Comparison of ENCODE assay signal across 8 mouse cellular contexts in genomic region chr2:124719820-124720478, GRCm38 (mm10).
A peak's percentile ranks its signal among the peaks of the same experiment; 100 is the strongest.
DNase-seq lines count a peak whose midpoint lies in the region; ATAC-seq and TF ChIP-seq lines count a peak whose summit lies in the region.

No protein-coding gene starts in this region.

- H3K36me3 ChIP-seq in testis, adult 2 months (ENCODE audit: control insufficient read depth, insufficient read depth, low read length), result no peaks in the 10 kb centered on the region
- H3K36me3 ChIP-seq in lung, postnatal 0 days (ENCODE audit: insufficient read depth, low read length), result no peaks in the 10 kb centered on the region
- no peaks in the 10 kb centered on the region for H3K36me3 ChIP-seq in midbrain, embryonic 11.5 days (ENCODE audit: control insufficient read depth, insufficient read depth, low read length)

- no peak for TF ChIP-seq POLR2A in testis, adult 2 months (IDR thresholded peaks at IDR 0.05; ENCODE audit: control insufficient read depth, low read depth, low read length)

- H3K4me3 ChIP-seq in testis, adult 2 months (ENCODE audit: control insufficient read depth, low read depth, low read length), result peak overlapping the region; percentile 4; the same call in 1 of the 2 replicates
- no peak overlapping the region for H3K4me3 ChIP-seq in lung, postnatal 0 days (ENCODE audit: low read depth, low read length)
- H3K4me3 ChIP-seq in midbrain, embryonic 11.5 days (ENCODE audit: low read depth, low read length), result no peak overlapping the region

- no peaks in the 10 kb centered on the region for H3K27me3 ChIP-seq in testis, adult 2 months (ENCODE audit: control insufficient read depth, insufficient read depth, low read length)
- H3K27me3 ChIP-seq in lung, postnatal 0 days (replicated peaks; ENCODE audit: insufficient read depth, low read length), result no peaks in the 10 kb centered on the region
- H3K27me3 ChIP-seq in midbrain, embryonic 11.5 days (ENCODE audit: control insufficient read depth, insufficient read depth, low read length), result no peaks in the 10 kb centered on the region

- H3K27ac ChIP-seq in testis, adult 2 months (ENCODE audit: control insufficient read depth, insufficient read depth, low read depth, low read length), result no peak overlapping the region
- H3K27ac ChIP-seq in lung, postnatal 0 days (ENCODE audit: low read length), result peak overlapping the region; percentile 66
- H3K27ac ChIP-seq in midbrain, embryonic 11.5 days (ENCODE audit: low read depth, low read length), result no peak overlapping the region

- WGBS in lung, postnatal 0 days, result 27% methylated on average over 14 of the region's 14 CpGs
- 88% methylated on average over 14 of the region's 14 CpGs for WGBS in midbrain, embryonic 11.5 days

- no peaks in the 10 kb centered on the region; the same call in 1 of the 2 replicates for H3K4me1 ChIP-seq in testis, adult 2 months (ENCODE audit: control insufficient read depth, insufficient read depth, low read length)
- H3K4me1 ChIP-seq in lung, postnatal 0 days (ENCODE audit: insufficient read depth, low read depth, low read length), result peaks cover 14% of the 10 kb centered on the region; the same call in 1 of the 2 replicates
- H3K4me1 ChIP-seq in midbrain, embryonic 11.5 days (ENCODE audit: control insufficient read depth, insufficient read depth, low read length), result no peaks in the 10 kb centered on the region

- H3K9ac ChIP-seq in lung, postnatal 0 days (replicated peaks; ENCODE audit: low read depth), result no peak overlapping the region
- no peak overlapping the region for H3K9ac ChIP-seq in midbrain, embryonic 11.5 days (ENCODE audit: low read length)

- intact Hi-C loops in left cerebral cortex, postnatal 4 days (cut with DNase I), result no loop called here

- TF ChIP-seq EP300 in lung, postnatal 0 days (IDR thresholded peaks at IDR 0.05), result peak; percentile 88

- peak; percentile 75 for ATAC-seq in lung, postnatal 0 days
- no peak for ATAC-seq in midbrain, embryonic 11.5 days (ENCODE audit: low FRiP score)

- DNase-seq in adrenal gland, adult 2 months, result peak; percentile 8
- DNase-seq in adrenal gland, adult 18-20 months (ENCODE audit: low spot score in 2 of 2), result no peak
- DNase-seq in testis, postnatal 10 days (ENCODE audit: low spot score), result no peak
- DNase-seq in lung, postnatal 0 days (ENCODE audit: low spot score), result peak; percentile 72
- peak; percentile 30 for DNase-seq in yolk sac, embryonic 10.5 days (ENCODE audit: low spot score)
- DNase-seq in left cerebral cortex, postnatal 4 days, result no peak
- DNase-seq in midbrain, embryonic 11.5 days (ENCODE audit: low spot score, missing footprints), result no peak

- H3K9me3 ChIP-seq in lung, postnatal 0 days (ENCODE audit: low read length), result no peaks in the 10 kb centered on the region
- H3K9me3 ChIP-seq in midbrain, embryonic 11.5 days (ENCODE audit: control insufficient read depth, low read length), result no peaks in the 10 kb centered on the region

- TF ChIP-seq CTCF in testis, adult 2 months (IDR thresholded peaks at IDR 0.05; ENCODE audit: control insufficient read depth, insufficient read depth, insufficient replicate concordance, low read depth, low read length), result no peak
- TF ChIP-seq CTCF in lung, postnatal 0 days (IDR thresholded peaks at IDR 0.05), result no peak

- peak overlapping the region; percentile 27 for H3K4me2 ChIP-seq in lung, postnatal 0 days (replicated peaks; ENCODE audit: low read depth, low read length)
- no peak overlapping the region for H3K4me2 ChIP-seq in midbrain, embryonic 11.5 days

Comparison
In these comparisons a context has a peak if more than half of its experiments do, and no peak if none do; other contexts are left out.
1. DNase-seq: peak in adrenal gland, adult 2 months (single experiment), lung, postnatal 0 days (single experiment) and yolk sac, embryonic 10.5 days (single experiment); none in adrenal gland, adult 18-20 months (0 of 2), testis, postnatal 10 days (single experiment), left cerebral cortex, postnatal 4 days (single experiment) and midbrain, embryonic 11.5 days (single experiment).